Mouse (Mus musculus) midbrain, embryonic 14.5 days (tissue): ENCODE results near the gene Gpr183. TPM values are rescaled to one million over a fixed set of nuclear protein-coding genes. Genes with fewer than 3 reads are reported as not detected.

Source experiments
- ATAC-seq: fragments of 200-750 bp; cut with Nextera tagmentation; 2 replicates; pipeline ENCODE4 v1.8.0; 2017; ENCODE audit warnings: moderate number of reproducible peaks, moderate library complexity; ENCODE audit not compliant: low FRiP score, low TSS enrichment
- DNase-seq: peaks from one replicate; pipeline ENCODE4 v3.0.0-alpha.2; 2015
- H3K27ac ChIP-seq: fragments of 300-500 bp; sonication (generic); replicated peaks from 2 replicates; pipeline ENCODE4 v1.5.1; 2014; ENCODE audit warnings: mild to moderate bottlenecking, low read depth, low read length, moderate library complexity
- H3K27me3 ChIP-seq: fragments of 300-500 bp; sonication (generic); 2 replicates; pipeline ENCODE4 v1.6.1; 2014; ENCODE audit warnings: low read length, control low read depth, mixed read lengths; ENCODE audit not compliant: control insufficient read depth, insufficient read depth
- H3K36me3 ChIP-seq: fragments of 300-500 bp; sonication (generic); 2 replicates; pipeline ENCODE4 v1.6.1; 2014; ENCODE audit warnings: low read length, control low read depth; ENCODE audit not compliant: control insufficient read depth, insufficient read depth
- H3K4me1 ChIP-seq: fragments of 300-500 bp; sonication (generic); 2 replicates; pipeline ENCODE4 v1.6.1; 2014; ENCODE audit warnings: mild to moderate bottlenecking, antibody characterized with exemption, low read length, control low read depth; ENCODE audit not compliant: control insufficient read depth, insufficient read depth
- H3K4me2 ChIP-seq: fragments of 300-500 bp; sonication (generic); 2 replicates; pipeline ENCODE4 v1.6.1; 2014; ENCODE audit warnings: mild to moderate bottlenecking, low read length, moderate library complexity
- H3K4me3 ChIP-seq: fragments of 300-500 bp; sonication (generic); replicated peaks from 2 replicates; pipeline ENCODE4 v1.5.1; 2014; ENCODE audit warnings: low read depth, low read length
- H3K9ac ChIP-seq: fragments of 300-500 bp; sonication (generic); replicated peaks from 2 replicates; pipeline ENCODE4 v1.6.1; 2014; ENCODE audit warnings: mild to moderate bottlenecking, low read length, moderate library complexity
- H3K9me3 ChIP-seq: fragments of 300-500 bp; sonication (generic); 2 replicates; pipeline ENCODE4 v1.6.1; 2016; ENCODE audit warnings: low read length, control low read depth, mixed read lengths; ENCODE audit not compliant: control insufficient read depth
- WGBS: fragments of 180-500 bp; shearing (Covaris S2); extraction: QIAGEN DNeasy Blood & Tissue Kit; methylation state at CpG from one replicate; pipeline ENCODE4 v1.1.7; 2014; 5-methylcytosine and 5-hydroxymethylcytosine counted together
- polyA plus RNA-seq: library from polyadenylated mRNA; unstranded; fragments of >200 nt; fragmentation: Nextera tagmentation; extraction: Ambion mirVana; gene quantifications from 2 replicates; pipeline ENCODE4 v1.2.1, GENCODE M21; 2014

Gpr183 gene
- polyA plus RNA-seq, 1 experiment from 2014 or later = 0.67 TPM

DNA sequence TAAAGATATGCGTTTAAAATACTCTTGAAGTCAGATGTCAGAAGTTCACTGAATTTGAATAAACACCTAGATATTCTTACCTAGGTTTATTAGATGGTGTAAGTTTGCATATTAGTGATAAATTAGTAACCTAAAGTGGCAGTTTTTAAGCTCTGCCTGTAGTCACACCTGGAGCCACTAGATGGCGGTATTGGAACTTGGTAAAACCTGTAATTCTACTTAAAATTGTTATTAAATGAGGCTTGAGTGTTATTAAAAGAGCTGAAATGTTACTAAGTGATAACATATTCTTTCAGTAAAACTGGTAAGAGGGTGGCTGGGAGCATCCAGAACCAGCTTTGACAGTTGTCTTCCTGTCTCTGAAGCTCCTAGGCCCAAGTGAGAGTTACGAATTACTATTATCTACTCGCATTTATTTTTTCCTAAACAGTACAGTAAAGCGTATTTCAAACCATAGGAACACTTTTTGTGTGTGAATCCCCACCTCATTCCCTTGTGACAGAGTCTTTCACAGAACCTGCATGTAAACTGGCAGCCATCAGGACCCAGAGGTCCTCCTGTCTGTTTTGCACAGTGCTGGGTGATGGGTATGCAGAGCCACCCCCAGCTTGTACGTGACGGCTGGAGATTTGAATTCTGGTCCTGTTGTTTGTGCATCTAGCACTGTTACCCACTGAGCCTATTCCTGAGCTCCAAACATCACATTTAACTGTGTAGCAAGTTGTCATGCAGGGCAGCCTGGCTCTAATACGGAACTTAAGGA is 36.4 kb downstream of the Gpr183 start:
- Histone ChIP-seq H3K27me3 (no peaks in the 10 kb centered on the region), H3K4me1 (no peaks in the 10 kb centered on the region), H3K9me3 (no peaks in the 10 kb centered on the region), H3K4me2 (no peak overlapping the region), H3K36me3 (peaks cover 2% of the 10 kb centered on the region; the same call in 1 of the 2 replicates), H3K27ac (no peak overlapping the region), H3K4me3 (no peak overlapping the region), H3K9ac (no peak overlapping the region)
- ATAC-seq = no peak
- whole genome bisulfite sequencing = 71% methylated on average over 8 of the region's 8 CpGs
- DNase-seq = peak; percentile 91

- H3K4me3 ChIP-seq = no peak overlapping the region
- DNase-seq = no peak
- H3K27ac ChIP-seq = no peak overlapping the region
- no peak for ATAC-seq
- H3K36me3 ChIP-seq = 0 out of 2 replicates have a peak, but pooled peaks cover 3% of the 10 kb centered on the region
- no peaks in the 10 kb centered on the region for H3K9me3 ChIP-seq
- WGBS = 90% methylated on average over 8 of the region's 8 CpGs
- no peaks in the 10 kb centered on the region for H3K27me3 ChIP-seq
- H3K4me2 ChIP-seq = no peak overlapping the region
- H3K9ac ChIP-seq = no peak overlapping the region
- no peaks in the 10 kb centered on the region for H3K4me1 ChIP-seq
These were observed 37.5 kb downstream of the Gpr183 start for GRCm38 (mm10) chr14:121927451-121927850.

GRCm38 (mm10) chr14:121926901-121927300 is 38.1 kb downstream of the Gpr183 start:
- no peak for DNase-seq
- H3K4me2 ChIP-seq = no peak overlapping the region
- ATAC-seq = no peak
- H3K9ac ChIP-seq = no peak overlapping the region
- H3K4me3 ChIP-seq = no peak overlapping the region
- no peaks in the 10 kb centered on the region for H3K9me3 ChIP-seq
- H3K27me3 ChIP-seq = no peaks in the 10 kb centered on the region
- WGBS = 85% methylated on average over 6 of the region's 6 CpGs
- no peaks in the 10 kb centered on the region for H3K4me1 ChIP-seq
- H3K27ac ChIP-seq = no peak overlapping the region
- 0 out of 2 replicates have a peak, but pooled peaks cover 3% of the 10 kb centered on the region for H3K36me3 ChIP-seq

DNA sequence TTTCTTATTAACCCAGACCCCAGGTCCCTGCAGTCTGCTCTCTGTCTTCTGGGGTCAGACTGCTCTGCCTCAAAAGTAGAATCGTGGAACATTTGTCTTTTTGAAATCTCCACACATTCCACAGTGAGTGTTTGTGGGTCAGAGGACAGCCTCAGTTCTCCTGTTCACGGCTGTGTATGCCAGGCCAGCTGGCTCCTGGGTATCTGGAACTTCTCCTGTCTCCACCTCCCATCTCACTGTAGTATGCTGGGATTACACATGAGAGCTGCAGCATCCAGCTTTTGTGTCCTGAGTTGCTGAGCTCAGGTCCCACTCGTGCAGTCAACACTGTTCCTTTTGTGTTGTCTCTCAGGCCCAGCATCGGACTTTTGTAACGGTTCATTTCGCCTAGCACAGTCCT is 40.1 kb downstream of the Gpr183 start:
- Histone ChIP-seq H3K27me3 (no peaks in the 10 kb centered on the region), H3K27ac (no peak overlapping the region), H3K4me1 (no peaks in the 10 kb centered on the region), H3K9me3 (no peaks in the 10 kb centered on the region), H3K4me2 (no peak overlapping the region), H3K36me3 (0 out of 2 replicates have a peak, but pooled peaks cover 3% of the 10 kb centered on the region), H3K4me3 (no peak overlapping the region), H3K9ac (no peak overlapping the region)
- DNase-seq (no peak), ATAC-seq (no peak)
- 84% methylated on average over 6 of the region's 6 CpGs for WGBS

DNA sequence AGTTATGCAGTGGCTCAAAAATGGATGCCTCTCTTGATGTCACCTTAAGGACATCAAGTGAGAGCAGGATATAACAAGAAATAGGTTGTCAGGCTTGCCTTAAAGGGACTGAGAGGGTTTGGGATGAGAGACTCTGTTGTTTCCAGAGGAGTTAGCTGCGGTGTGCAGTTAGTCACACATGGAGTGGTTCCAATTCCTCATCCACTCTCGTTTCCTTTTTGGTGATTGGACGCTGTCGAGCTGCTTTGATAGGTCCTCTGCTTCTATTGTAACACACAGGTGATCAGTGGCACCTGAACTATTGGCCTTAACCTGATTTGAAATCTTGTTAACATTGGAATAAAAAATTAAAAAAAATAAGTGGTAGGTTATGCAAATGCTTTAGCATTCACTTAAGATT is 42.3 kb downstream of the Gpr183 start:
- Histone ChIP-seq H3K36me3 (0 out of 2 replicates have a peak, but pooled peaks cover 6% of the 10 kb centered on the region), H3K4me3 (no peak overlapping the region), H3K4me2 (no peak overlapping the region), H3K27me3 (no peaks in the 10 kb centered on the region), H3K4me1 (no peaks in the 10 kb centered on the region), H3K9me3 (no peaks in the 10 kb centered on the region), H3K9ac (no peak overlapping the region), H3K27ac (no peak overlapping the region)
- DNase-seq (no peak), ATAC-seq (no peak)
- 88% methylated on average over 4 of the region's 4 CpGs for WGBS

DNA sequence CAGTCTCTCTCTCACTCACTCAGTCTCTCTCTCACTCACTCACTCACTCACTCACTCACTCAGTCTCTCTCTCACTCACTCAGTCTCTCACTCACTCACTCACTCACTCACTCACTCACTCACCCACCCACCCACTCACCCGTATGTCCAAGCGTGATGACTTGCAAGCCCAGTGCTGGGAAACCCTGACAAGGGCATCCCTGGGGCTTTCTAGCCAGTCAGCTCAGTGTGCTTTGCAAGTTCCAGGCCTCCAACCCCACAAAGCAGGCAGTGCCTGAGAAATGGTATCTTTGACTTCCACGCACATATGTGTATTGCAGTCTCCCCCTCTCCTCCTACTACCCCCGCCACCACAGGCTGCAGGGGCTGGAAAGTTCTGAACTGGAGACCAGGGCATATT is 43.0 kb downstream of the Gpr183 start:
- H3K4me1 ChIP-seq = no peaks in the 10 kb centered on the region
- no peak overlapping the region for H3K27ac ChIP-seq
- no peak overlapping the region for H3K4me2 ChIP-seq
- DNase-seq = no peak
- no peak overlapping the region for H3K4me3 ChIP-seq
- WGBS = 94% methylated on average over 4 of the region's 4 CpGs
- peaks cover 14% of the 10 kb centered on the region for H3K36me3 ChIP-seq
- no peaks in the 10 kb centered on the region for H3K27me3 ChIP-seq
- no peak for ATAC-seq
- H3K9ac ChIP-seq = no peak overlapping the region
- H3K9me3 ChIP-seq = no peaks in the 10 kb centered on the region

DNA sequence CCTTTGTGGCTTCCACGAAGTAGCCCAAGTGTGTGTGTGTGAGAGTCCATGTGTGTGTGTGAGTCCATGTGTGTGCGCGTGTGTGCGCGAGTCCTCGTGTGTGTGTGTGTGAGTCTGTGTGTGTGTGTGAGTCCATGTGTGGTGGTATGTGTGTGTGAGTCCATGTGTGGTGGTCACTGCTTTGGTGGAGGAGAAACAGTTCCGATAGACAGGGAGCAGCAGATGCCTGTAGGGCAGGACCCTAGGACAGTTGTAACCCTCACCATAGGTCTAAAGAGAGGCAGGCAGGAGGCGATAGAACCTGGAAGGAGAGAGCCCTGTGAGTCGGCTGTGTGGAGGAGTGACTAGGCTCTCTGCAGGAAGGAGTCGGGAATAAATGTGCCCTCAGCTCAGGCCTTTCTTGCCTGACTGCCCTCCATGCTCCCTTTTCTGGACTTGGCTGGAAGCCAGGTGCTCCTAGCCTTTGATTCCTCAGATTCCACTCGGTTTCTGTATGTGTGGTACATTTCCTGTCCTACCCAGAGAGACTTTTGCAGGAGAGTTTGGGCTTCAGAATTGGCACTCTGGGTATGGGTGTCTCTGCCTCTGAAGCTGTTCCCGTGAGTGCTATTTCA is 44.4 kb downstream of the Gpr183 start:
- WGBS = 85% methylated on average over 12 of the region's 12 CpGs

DNA sequence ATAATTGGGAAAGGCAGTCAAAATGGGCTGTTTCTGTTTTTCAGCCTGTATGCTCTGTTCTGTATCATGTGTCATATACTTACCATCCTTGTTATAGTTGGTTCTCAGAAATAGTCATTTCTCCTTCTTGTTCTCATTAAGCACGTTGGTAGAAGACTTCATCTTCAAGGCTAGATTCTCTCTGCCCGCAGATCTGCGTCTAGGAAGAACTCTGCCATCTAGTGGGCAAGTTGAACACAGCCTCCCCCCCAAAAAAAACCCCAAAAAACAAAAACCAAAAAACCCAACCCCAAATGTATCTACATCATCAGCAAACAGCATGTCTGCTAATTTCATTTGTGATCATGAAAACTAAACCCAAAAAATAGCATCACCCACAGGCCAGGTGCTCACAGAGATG is 45.2 kb downstream of the Gpr183 start:
- Histone ChIP-seq H3K27me3 (no peaks in the 10 kb centered on the region), H3K9me3 (no peaks in the 10 kb centered on the region), H3K4me2 (no peak overlapping the region), H3K4me3 (no peak overlapping the region), H3K27ac (no peak overlapping the region), H3K36me3 (peaks cover 21% of the 10 kb centered on the region), H3K9ac (no peak overlapping the region), H3K4me1 (no peaks in the 10 kb centered on the region)
- ATAC-seq (no peak), DNase-seq (peak; percentile 62)
- 33% methylated on average over 3 of the region's 3 CpGs for WGBS

More for the DNA sequence above, 44.4 kb downstream of the Gpr183 start:
- Histone ChIP-seq H3K36me3 (peaks cover 21% of the 10 kb centered on the region), H3K4me2 (no peak overlapping the region), H3K9me3 (no peaks in the 10 kb centered on the region), H3K27ac (no peak overlapping the region), H3K4me3 (no peak overlapping the region), H3K27me3 (no peaks in the 10 kb centered on the region), H3K4me1 (no peaks in the 10 kb centered on the region), H3K9ac (no peak overlapping the region)
- DNase-seq = no peak
- ATAC-seq = no peak

- Histone ChIP-seq H3K9ac (no peak overlapping the region), H3K4me3 (no peak overlapping the region), H3K27ac (no peak overlapping the region), H3K4me2 (no peak overlapping the region), H3K36me3 (peaks cover 18% of the 10 kb centered on the region), H3K4me1 (no peaks in the 10 kb centered on the region), H3K9me3 (no peaks in the 10 kb centered on the region), H3K27me3 (no peaks in the 10 kb centered on the region)
- ATAC-seq (no peak), DNase-seq (no peak)
- WGBS = 62% methylated on average over 3 of the region's 3 CpGs
These were observed 46.7 kb downstream of the Gpr183 start for GRCm38 (mm10) chr14:121918266-121918665.
